Mouse (Mus musculus) layer of hippocampus, adult 8-10 months (tissue): ENCODE results near the gene Thpo. TPM values are rescaled to one million over a fixed set of nuclear protein-coding genes. Genes with fewer than 3 reads are reported as not detected.
A peak's percentile ranks its signal among the peaks of the same experiment; 100 is the strongest.

ENCODE experiments used
- DNase-seq, 2 experiments: peaks; one replicate each; pipeline ENCODE4 v3.0.0; 2022; ENCODE audit warnings: low spot score in 2 of 2
- total RNA-seq, 4 experiments: library from RNA; stranded (reverse); gene quantifications; 2 replicates each; pipeline ENCODE4 v1.2.4; 2022

Gene Thpo
- 10 to 100 TPM in 3 of 4 experiments, 1 to 10 TPM in 1; 9.9 to 15.1 (median 13.2) TPM for total RNA-seq

DNA sequence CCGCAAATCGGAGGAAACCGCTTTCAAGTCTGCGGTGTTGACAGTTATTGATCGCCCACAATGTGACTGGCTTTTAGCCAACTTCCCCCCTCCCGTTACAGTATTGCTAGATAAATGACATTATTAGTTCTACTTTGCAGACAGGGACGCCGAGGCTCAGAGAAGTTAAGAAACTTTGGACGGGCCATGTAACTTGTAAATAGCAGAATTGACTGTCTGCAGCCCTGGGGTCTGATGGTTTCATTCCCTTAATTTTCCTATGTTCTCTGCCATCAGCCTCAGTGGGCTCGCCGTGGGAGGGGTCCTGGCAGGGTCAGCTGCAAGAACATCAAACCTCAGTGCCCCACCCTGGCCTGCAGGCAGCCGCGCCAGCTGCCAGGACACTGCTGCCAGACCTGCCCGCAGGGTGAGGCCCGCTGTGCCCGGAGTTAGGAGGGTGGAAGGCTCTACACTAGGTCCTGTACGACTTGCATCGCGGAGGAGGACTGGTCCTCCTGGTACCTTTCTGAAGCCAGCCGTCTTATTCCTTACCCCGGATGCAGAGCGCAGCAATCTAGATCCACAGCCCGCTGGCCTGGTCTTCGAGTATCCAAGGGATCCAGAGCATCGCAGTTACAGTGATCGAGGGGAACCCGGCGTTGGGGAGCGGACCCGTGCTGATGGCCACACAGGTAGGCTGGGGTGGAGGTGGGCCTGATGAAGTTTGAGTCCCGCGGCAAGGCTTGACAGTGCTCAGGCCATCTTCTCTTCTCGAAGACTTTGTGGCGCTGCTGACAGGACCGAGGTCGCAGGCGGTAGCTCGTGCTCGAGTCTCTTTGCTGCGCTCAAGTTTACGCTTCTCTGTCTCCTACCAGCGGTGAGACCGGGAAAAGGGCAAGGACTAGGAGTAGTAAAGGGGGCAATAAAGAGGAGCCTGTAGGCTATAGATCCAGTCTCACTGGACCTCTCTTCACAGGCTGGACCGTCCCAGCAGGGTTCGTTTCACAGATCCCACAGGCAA, at the start of gene Thpo:
TSS of gene Thpo (minus strand) at position 781 of the 1,000 bp plus-strand sequence.
- DNase-seq = no peak

- DNase-seq = no peak
Measured at GRCm38 (mm10) chr16:20783891-20784290, 49.6 kb upstream of the Thpo start.

- DNase-seq = no peak
Measured at GRCm38 (mm10) chr16:20781101-20781630, 46.9 kb upstream of the Thpo start.

DNA sequence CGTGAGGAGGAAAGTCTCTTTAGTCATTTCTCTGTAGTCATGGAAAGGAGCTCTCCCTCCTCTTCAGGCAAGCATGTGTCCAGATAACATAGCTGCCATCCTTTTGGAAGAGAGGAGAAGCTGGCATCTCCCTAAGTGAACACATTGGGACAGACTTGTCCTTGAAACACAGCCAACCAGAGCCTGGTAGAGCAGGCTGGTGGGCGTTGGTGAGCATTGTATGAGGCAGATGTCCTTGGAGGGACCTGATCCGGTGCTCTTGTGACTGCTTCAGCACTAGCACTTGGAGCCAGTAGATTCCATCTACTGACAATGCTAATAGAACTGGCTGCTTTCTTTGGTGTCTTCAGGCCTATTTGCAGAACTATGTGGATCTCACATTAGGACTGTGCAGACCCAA, 45.5 kb upstream of the Thpo start:
- peak; percentile 16 to 32 for DNase-seq

GRCm38 (mm10) chr16:20775021-20775420, 40.7 kb upstream of the Thpo start:
- no peak for DNase-seq

DNA sequence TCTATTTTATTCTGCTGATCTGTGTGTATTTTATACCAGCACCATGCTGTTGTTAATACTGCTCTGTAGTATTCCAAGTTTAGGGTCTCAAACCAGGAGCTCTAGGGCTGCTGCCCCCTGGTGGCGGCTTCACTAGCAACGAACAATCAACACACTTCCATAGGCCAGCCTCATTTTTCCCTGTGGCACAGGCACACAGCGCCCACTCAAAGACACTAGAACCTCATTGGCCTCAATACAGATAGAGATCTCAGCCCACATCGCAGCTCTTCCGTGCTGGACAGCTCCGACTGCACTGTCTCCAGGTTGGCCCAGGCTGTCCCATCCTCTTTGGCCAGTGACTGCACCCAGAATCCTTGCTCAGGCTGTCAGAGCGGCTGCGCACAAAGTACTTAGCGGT, 30.9 kb upstream of the Thpo start:
- DNase-seq = no peak

DNA sequence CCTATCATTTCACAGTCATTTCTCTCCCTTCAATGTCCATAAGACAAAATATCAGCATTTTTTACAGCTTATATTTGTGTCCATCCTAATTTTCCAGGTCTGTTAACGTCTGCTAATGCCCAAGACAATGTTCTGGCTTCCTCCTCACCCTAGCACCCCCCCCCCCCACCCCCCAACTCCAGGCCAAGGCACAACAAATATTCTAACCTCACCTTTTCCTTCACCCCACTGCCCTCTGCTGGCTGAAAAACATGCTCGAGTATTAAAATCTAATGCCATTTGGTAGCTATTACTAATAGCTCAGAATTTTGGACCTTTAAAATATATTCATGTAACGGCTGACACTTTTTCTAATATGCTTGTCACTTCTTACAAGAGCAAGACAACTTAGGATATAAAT, 27.4 kb upstream of the Thpo start:
- no peak for DNase-seq

- DNase-seq = no peak
Measured at GRCm38 (mm10) chr16:20757385-20757784, 23.1 kb upstream of the Thpo start.

GRCm38 (mm10) chr16:20756052-20756451, 21.7 kb upstream of the Thpo start:
- no peak for DNase-seq

- DNase-seq = no peak
Measured at GRCm38 (mm10) chr16:20750518-20750917, 16.2 kb upstream of the Thpo start.

DNA sequence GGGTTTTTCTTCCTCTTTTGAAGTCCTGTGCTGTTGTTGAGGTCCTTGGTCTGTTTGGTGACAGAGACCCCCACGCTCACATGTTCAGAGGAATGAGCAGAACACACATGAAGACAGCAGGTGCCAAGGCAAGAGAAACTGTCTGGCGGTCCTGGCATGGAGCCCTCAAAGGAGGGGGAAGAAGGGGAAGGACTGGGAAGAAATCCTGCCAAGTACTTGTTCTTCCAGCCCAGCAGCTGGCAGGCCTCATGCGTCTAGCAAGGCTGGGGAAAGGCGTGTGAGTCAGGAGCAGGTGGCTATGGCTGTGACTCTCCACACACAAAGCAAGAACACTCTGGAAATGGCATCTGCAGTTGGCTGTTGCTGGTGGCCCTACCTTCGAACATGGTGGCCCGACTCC, 12.3 kb upstream of the Thpo start:
- DNase-seq = peak; percentile 79 to 83

GRCm38 (mm10) chr16:20739845-20740244, 5.5 kb upstream of the Thpo start:
- DNase-seq = no peak

GRCm38 (mm10) chr16:20736823-20737222, 2.5 kb upstream of the Thpo start:
- DNase-seq = no peak

- DNase-seq = no peak
Measured at GRCm38 (mm10) chr16:20736168-20736567, 1.9 kb upstream of the Thpo start.

GRCm38 (mm10) chr16:20735651-20736050, 1.3 kb upstream of the Thpo start:
- DNase-seq = no peak

- no peak for DNase-seq
Measured at GRCm38 (mm10) chr16:20732925-20733730, 1.2 kb downstream of the Thpo start, which contains the start of gene Chrd. Gene Chrd, plus strand, starts transcription at chr16:20733127.

- no peak for DNase-seq
Measured at GRCm38 (mm10) chr16:20732251-20732924, 1.9 kb downstream of the Thpo start.

GRCm38 (mm10) chr16:20731688-20732087, 2.6 kb downstream of the Thpo start:
- peak in 1 of 2 experiments; percentile 55 for DNase-seq

DNA sequence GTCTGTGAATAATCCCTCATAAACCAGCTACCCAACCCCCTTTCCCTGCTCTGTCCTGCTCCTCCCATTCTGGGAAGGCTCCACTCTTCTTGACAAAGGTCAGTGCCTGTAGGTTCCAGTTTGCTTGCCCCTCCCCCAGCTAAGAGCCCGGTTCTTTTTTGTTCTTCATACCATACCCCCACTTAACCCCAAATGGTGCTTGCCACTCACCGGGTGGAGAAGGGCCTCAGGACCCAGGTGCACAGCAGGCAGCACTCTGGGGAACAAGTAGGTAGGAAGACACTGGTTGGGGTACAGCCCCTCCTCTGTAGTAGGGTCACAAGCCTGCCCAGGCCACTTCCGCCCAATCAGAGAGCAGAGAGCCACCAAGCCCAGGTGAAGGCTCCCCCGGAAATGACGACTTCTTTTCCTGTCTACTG, 4.0 kb downstream of the Thpo start:
- DNase-seq = no peak

DNA sequence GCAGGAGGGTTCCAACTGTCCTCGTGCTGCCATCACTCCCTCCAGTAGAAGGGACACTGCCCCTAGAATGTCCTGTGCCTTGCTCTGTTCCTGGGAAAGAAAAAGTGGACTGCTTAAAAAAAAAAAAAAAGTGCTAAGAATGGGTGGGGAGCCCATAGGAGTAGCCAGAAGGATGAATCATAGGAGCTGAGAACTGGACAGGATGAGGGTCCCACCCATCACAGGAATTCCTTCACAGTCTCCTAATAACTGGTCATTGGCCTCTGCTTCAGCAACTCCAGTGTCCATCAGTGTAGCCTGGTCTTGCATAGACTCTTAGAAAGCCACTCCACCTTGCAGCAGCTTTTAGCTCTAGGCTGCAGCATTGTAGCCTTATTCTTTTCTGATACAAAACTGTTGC, 7.9 kb downstream of the Thpo start:
- no peak for DNase-seq

DNA sequence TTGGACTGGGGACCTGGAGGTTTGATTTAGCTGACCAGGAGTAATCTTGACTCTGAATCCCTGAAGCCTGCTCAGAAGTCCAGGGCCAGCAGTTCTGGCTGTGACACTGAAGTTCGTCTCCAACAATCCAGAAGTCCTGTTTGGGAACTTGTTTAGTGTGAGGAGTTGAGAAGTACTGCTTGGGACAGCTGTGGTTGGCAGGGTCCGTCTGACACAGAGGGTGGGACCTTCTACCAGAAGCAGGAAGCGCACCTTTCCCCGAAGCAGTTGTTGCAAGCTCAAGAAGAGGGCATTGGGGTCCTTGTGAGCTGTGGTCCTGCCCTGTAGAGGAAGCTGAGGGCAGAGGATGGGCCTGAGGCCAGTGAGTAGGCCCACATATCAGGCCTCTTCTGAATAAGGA, 8.6 kb downstream of the Thpo start:
- DNase-seq = no peak
